Mouse (Mus musculus) forebrain, embryonic 12.5 days (tissue): ENCODE results near the gene Rps21. TPM values are rescaled to one million over a fixed set of nuclear protein-coding genes. Genes with fewer than 3 reads are reported as not detected.

ENCODE experiments used
- ATAC-seq: fragments of 200-750 bp; cut with Nextera tagmentation; 2 replicates; pipeline ENCODE4 v1.8.0; 2017; ENCODE audit warnings: moderate TSS enrichment; ENCODE audit not compliant: low FRiP score
- H3K27ac ChIP-seq: fragments of 300-500 bp; sonication (generic); 2 replicates; pipeline ENCODE4 v1.5.1; 2016; ENCODE audit warnings: mild to moderate bottlenecking
- H3K27me3 ChIP-seq: fragments of 300-500 bp; sonication (generic); 2 replicates; pipeline ENCODE4 v1.6.1; 2016; ENCODE audit warnings: mild to moderate bottlenecking
- H3K36me3 ChIP-seq: fragments of 300-500 bp; sonication (generic); replicated peaks from 2 replicates; pipeline ENCODE4 v1.6.1; 2016; ENCODE audit warnings: mild to moderate bottlenecking
- H3K4me1 ChIP-seq: fragments of 300-500 bp; sonication (generic); 2 replicates; pipeline ENCODE4 v1.6.1; 2016
- H3K4me2 ChIP-seq: fragments of 300-500 bp; sonication (generic); 2 replicates; pipeline ENCODE4 v1.6.1; 2016; ENCODE audit warnings: mild to moderate bottlenecking, moderate library complexity
- H3K4me3 ChIP-seq: fragments of 300-500 bp; sonication (generic); replicated peaks from 2 replicates; pipeline ENCODE4 v1.5.1; 2016; ENCODE audit warnings: mild to moderate bottlenecking
- H3K9ac ChIP-seq: fragments of 300-500 bp; sonication (generic); 2 replicates; pipeline ENCODE4 v1.6.1; 2016; ENCODE audit warnings: mild to moderate bottlenecking
- H3K9me3 ChIP-seq: fragments of 300-500 bp; sonication (generic); 2 replicates; pipeline ENCODE4 v1.6.1; 2016
- WGBS: fragments of 180-500 bp; shearing (Covaris S2); methylation state at CpG from one replicate; pipeline ENCODE4 v1.1.7; 2016; 5-methylcytosine and 5-hydroxymethylcytosine counted together
- microRNA-seq: library from miRNA; unstranded; fragments of <30 nt; microRNA quantifications from one replicate; pipeline ENCODE4, GENCODE M21; 2017
- polyA plus RNA-seq: library from polyadenylated mRNA; unstranded; fragments of >200 nt; fragmentation: Nextera tagmentation; extraction: Ambion mirVana; gene quantifications from 2 replicates; pipeline ENCODE4 v1.2.1, GENCODE M21; 2016

The Rps21 gene
- polyA plus RNA-seq, 1 experiment from 2014 or later = 488 TPM

DNA sequence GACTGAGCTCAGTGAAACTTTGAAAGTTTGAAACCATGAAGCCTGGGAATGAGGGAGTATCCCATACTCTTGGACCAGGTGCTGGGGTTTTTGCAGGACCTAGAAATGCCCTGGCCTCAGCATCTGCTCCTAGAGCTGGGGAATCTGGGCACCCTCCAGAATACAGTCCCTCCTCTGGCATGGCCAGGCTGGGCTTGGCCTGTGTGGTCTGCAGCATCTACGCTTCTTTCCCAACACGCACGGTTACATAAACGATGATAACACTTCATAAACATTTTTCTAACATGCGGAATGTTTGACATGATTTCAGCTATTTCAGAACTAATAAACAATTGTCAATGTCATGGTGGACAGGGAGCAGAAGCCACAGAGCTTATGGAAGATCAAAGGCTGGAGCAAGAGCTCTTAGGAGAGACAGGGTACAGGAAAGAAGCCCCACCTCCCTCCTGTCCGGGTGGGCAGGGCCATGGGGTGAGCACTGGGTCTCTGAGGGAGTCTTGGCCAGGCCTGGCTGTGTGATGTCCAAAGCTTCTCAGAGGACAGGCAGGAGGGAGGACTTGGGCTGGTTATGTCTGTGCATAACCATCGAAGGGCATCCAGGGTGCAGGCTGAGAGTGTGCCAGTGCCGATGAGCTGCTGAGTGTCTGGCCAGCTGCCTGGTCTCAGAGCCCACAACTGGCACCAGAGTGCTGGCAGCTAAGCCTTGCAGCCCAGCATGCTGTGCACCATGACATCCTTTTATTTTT, 49.4 kb downstream of the Rps21 start:
- no peaks in the 10 kb centered on the region for H3K9me3 ChIP-seq
- no peaks in the 10 kb centered on the region for H3K36me3 ChIP-seq
- WGBS = 87% methylated on average over 8 of the region's 8 CpGs
- no peak overlapping the region for H3K9ac ChIP-seq
- no peak overlapping the region for H3K4me3 ChIP-seq
- H3K27ac ChIP-seq = no peak overlapping the region
- H3K4me1 ChIP-seq = no peaks in the 10 kb centered on the region
- H3K27me3 ChIP-seq = no peaks in the 10 kb centered on the region
- H3K4me2 ChIP-seq = no peak overlapping the region
- ATAC-seq = no peak

GRCm38 (mm10) chr2:180307680-180308079, 50.5 kb downstream of the Rps21 start:
- Histone ChIP-seq H3K27ac (no peak overlapping the region), H3K4me3 (no peak overlapping the region), H3K27me3 (no peaks in the 10 kb centered on the region), H3K9me3 (no peaks in the 10 kb centered on the region), H3K4me2 (no peak overlapping the region), H3K9ac (no peak overlapping the region), H3K36me3 (no peaks in the 10 kb centered on the region), H3K4me1 (no peaks in the 10 kb centered on the region)
- 63% methylated on average over 2 of the region's 2 CpGs for WGBS
- no peak for ATAC-seq

Small RNAs within 50 kb of the gene (microRNA-seq; reads per million reads assigned to microRNA genes)
- 1.5 reads per million for gene Mir3091

Other genes starting within 250 kb of the Rps21 start
- 15.4 and 15.7 TPM in 2 replicates for gene Lsm14b, start 232.4 kb upstream of the Rps21 start, polyA plus RNA-seq
- gene Psma7, start 214.9 kb upstream of the Rps21 start, polyA plus RNA-seq = 666 and 694 TPM in 2 replicates
- 25.0 and 29.4 TPM in 2 replicates for gene Ss18l1, start 214.9 kb upstream of the Rps21 start, polyA plus RNA-seq
- 31.5 and 31.6 TPM in 2 replicates for gene Mtg2, start 186.8 kb upstream of the Rps21 start, polyA plus RNA-seq
- gene Hrh3, start 152.9 kb upstream of the Rps21 start, polyA plus RNA-seq = 3.3 and 3.5 TPM in 2 replicates
- gene Osbpl2, start 138.1 kb upstream of the Rps21 start, polyA plus RNA-seq = 46.2 and 46.9 TPM in 2 replicates
- 213 and 225 TPM in 2 replicates for gene Adrm1, start 85.9 kb upstream of the Rps21 start, polyA plus RNA-seq
- gene Lama5, start 31.5 kb upstream of the Rps21 start, polyA plus RNA-seq = 4.9 and 5.1 TPM in 2 replicates
- 17.7 and 20.8 TPM in 2 replicates for gene Cables2, start 16.1 kb downstream of the Rps21 start, polyA plus RNA-seq
- gene Rbbp8nl, start 32.5 kb downstream of the Rps21 start, polyA plus RNA-seq = 0.10 and 0.13 TPM in 2 replicates
- not detected in 2 replicates for gene Gata5, start 77.3 kb downstream of the Rps21 start, polyA plus RNA-seq
- gene Slco4a1, start 198.9 kb downstream of the Rps21 start, polyA plus RNA-seq = 4.0 and 4.1 TPM in 2 replicates
- 0.55 and 0.67 TPM in 2 replicates for gene Ntsr1, start 242.6 kb downstream of the Rps21 start, polyA plus RNA-seq